Mouse (Mus musculus) embryonic facial prominence, embryonic 12.5 days (tissue): Measurements from ENCODE around the gene Arpc3. TPM values are rescaled to one million over a fixed set of nuclear protein-coding genes. Genes with fewer than 3 reads are reported as not detected.
"Not testable (repeated sequence)": the region's sequence is repeated elsewhere in the genome, so short reads cannot be mapped to it uniquely, and the experiment has no call there.

Experiments used
- ATAC-seq: fragments of 200-750 bp; cut with Nextera tagmentation; 2 replicates; pipeline ENCODE4 v1.8.0; 2017; ENCODE audit not compliant: insufficient number of reproducible peaks, insufficient read depth, low FRiP score, low TSS enrichment
- H3K27ac ChIP-seq: fragments of 300-500 bp; sonication (generic); 2 replicates; pipeline ENCODE4 v1.5.1; 2016; ENCODE audit warnings: mild to moderate bottlenecking
- H3K27me3 ChIP-seq: fragments of 300-500 bp; sonication (generic); 2 replicates; pipeline ENCODE4 v1.6.1; 2016; ENCODE audit warnings: mild to moderate bottlenecking, moderate library complexity
- H3K36me3 ChIP-seq: fragments of 300-500 bp; sonication (generic); 2 replicates; pipeline ENCODE4 v1.6.1; 2016; ENCODE audit warnings: mild to moderate bottlenecking
- H3K4me1 ChIP-seq: fragments of 300-500 bp; sonication (generic); 2 replicates; pipeline ENCODE4 v1.6.1; 2016
- H3K4me2 ChIP-seq: fragments of 300-500 bp; sonication (generic); replicated peaks from 2 replicates; pipeline ENCODE4 v1.6.1; 2016; ENCODE audit warnings: mild to moderate bottlenecking, moderate library complexity
- H3K4me3 ChIP-seq: fragments of 300-500 bp; sonication (generic); 2 replicates; pipeline ENCODE4 v1.5.1; 2016; ENCODE audit warnings: mild to moderate bottlenecking
- H3K9ac ChIP-seq: fragments of 300-500 bp; sonication (generic); 2 replicates; pipeline ENCODE4 v1.6.1; 2016; ENCODE audit warnings: mild to moderate bottlenecking, moderate library complexity
- H3K9me3 ChIP-seq: fragments of 300-500 bp; sonication (generic); 2 replicates; pipeline ENCODE4 v1.6.1; 2016; ENCODE audit warnings: mild to moderate bottlenecking, moderate library complexity
- WGBS: fragments of 180-500 bp; shearing (Covaris S2); methylation state at CpG from one replicate; pipeline ENCODE4 v1.1.7; 2016; 5-methylcytosine and 5-hydroxymethylcytosine counted together
- polyA plus RNA-seq: library from polyadenylated mRNA; unstranded; fragments of >200 nt; fragmentation: Nextera tagmentation; extraction: Ambion mirVana; gene quantifications from 2 replicates; pipeline ENCODE4 v1.2.1, GENCODE M21; 2016

Arpc3 gene
- polyA plus RNA-seq, 1 experiment from 2014 or later, result 88.9 TPM

DNA sequence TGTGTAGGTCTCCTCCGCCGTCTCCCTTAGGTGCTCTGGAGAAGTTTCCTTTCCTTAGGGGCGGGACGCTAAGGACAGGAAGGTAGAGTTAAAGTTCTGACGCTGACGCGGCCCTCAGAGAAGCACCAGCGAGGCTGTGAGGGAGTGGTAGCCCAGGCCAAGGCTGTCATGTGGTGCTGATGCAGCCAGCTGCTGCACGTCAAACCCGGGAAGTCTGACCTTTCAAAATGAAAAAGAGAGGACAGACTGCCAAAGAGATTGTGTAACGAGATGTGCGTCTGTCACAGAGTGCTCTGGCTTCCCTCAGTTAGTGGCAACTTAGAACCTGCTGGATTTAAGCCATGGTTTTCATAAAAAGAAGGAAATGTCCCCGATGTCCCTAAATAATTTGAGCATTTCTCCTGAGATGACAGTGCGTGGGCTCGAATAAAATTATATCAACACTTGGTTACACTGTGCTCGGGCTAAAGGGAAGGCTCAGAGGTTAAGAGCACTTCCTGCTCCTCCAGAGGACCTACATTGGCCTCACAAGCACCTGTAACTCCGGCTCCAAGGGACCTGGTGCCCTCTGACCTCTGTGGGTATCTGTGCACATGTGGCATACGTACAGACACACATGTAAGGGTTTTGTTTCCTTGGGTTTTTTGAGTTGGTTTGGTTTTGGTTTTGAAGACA, 9.1 kb downstream of the Arpc3 start:
- no peak overlapping the region for H3K4me2 ChIP-seq
- no peak overlapping the region for H3K9ac ChIP-seq
- H3K27me3 ChIP-seq, result no peaks in the 10 kb centered on the region
- WGBS, result 82% methylated on average over 18 of the region's 18 CpGs
- H3K4me3 ChIP-seq, result no peak overlapping the region
- peaks cover 72% of the 10 kb centered on the region for H3K36me3 ChIP-seq
- no peaks in the 10 kb centered on the region for H3K4me1 ChIP-seq
- no peak overlapping the region for H3K27ac ChIP-seq
- no peak for ATAC-seq
- H3K9me3 ChIP-seq, result no peaks in the 10 kb centered on the region

DNA sequence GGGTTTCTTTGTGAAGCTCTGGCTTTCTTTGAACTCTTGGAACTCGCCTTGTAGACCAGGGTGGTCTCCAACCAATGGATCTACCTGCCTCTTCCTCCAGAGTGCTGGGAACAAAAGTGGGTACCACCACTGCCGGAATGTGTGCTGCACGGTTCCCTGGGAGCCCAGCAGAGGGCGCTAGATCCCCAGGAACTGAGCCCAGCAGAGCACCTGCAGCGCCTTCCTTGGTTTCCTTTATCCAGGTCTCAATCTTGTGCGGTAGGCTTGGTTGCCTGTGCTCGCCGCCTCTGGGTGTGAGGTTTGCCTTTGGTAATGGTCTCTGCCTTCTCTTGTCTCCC, 9.6 kb downstream of the Arpc3 start:
- Histone ChIP-seq H3K9me3 (no peaks in the 10 kb centered on the region), H3K4me2 (no peak overlapping the region), H3K9ac (no peak overlapping the region), H3K4me3 (no peak overlapping the region), H3K36me3 (peaks cover 77% of the 10 kb centered on the region), H3K27me3 (no peaks in the 10 kb centered on the region), H3K4me1 (no peaks in the 10 kb centered on the region), H3K27ac (no peak overlapping the region)
- ATAC-seq, result no peak
- WGBS, result 22% methylated on average over 8 of the region's 8 CpGs

DNA sequence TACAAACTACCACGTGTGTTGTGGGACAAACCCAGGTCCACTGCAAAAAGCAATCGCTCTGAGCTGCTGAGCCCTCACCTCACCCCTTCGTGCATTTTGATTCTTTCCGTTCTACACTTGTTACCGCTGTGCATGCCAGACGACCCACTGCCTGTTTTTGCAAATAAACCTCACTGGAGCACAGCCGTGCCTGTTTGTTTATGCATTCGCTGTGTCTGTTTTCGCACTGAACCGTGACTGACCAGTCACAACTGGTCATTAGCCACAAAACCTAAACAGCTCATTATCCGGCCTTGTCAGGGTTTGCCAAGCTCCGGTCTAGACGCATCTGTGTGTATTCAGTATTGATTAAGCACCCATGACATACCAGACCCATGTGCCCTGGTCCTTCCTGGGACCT, 10.5 kb downstream of the Arpc3 start:
- no peak for ATAC-seq
- Histone ChIP-seq H3K36me3 (peaks cover 80% of the 10 kb centered on the region), H3K27ac (no peak overlapping the region), H3K9me3 (no peaks in the 10 kb centered on the region), H3K4me3 (no peak overlapping the region), H3K9ac (no peak overlapping the region), H3K27me3 (no peaks in the 10 kb centered on the region), H3K4me2 (no peak overlapping the region), H3K4me1 (no peaks in the 10 kb centered on the region)
- WGBS, result 89% methylated on average over 13 of the region's 13 CpGs

DNA sequence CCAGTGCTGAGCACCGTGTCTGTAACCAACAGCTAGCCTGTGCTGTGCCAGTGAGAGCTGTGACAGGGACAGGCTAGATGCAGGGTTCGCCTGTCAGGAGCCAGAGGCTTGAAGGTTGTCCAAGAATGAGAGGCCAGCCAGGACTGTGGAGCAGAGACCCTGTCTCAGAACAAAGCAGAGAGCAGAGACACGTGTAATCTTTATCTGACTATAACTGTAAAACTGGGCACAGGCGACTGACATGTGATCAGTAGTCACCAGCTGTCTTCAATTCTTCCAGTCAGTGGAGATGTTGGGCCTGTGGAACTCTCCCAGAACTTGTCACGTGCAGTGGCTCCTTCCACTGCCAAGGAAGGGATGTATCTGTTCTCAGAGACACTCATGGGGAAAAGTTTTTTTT, 11.1 kb downstream of the Arpc3 start:
- no peaks in the 10 kb centered on the region for H3K27me3 ChIP-seq
- no peak overlapping the region for H3K27ac ChIP-seq
- no peak overlapping the region for H3K4me2 ChIP-seq
- WGBS, result 81% methylated on average over 5 of the region's 5 CpGs
- no peak overlapping the region for H3K4me3 ChIP-seq
- no peaks in the 10 kb centered on the region for H3K4me1 ChIP-seq
- H3K9me3 ChIP-seq, result no peaks in the 10 kb centered on the region
- H3K9ac ChIP-seq, result no peak overlapping the region
- H3K36me3 ChIP-seq, result peaks cover 79% of the 10 kb centered on the region
- ATAC-seq, result no peak

DNA sequence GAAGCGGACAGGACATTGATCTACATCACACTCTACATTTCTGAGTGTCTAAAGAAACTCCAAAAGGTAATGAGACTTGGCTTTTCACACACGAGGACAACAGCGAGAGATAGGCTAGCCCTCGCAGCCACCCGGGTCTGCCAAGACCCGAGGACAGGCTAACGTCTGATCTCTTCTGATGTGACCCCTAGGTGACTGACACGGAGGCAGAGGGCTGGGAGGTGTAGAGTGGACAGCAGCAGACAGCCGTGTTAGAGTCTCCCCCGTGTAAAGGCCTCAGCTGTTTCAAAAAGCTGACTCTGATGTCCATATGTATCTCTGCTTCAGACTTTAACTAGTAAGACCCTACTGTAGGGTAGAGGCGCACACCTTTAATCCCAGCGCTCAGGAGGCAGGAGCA, 11.7 kb downstream of the Arpc3 start:
- Histone ChIP-seq H3K9me3 (no peaks in the 10 kb centered on the region), H3K4me2 (no peak overlapping the region), H3K27me3 (no peaks in the 10 kb centered on the region), H3K9ac (no peak overlapping the region), H3K4me3 (no peak overlapping the region), H3K27ac (no peak overlapping the region), H3K4me1 (no peaks in the 10 kb centered on the region), H3K36me3 (peaks cover 76% of the 10 kb centered on the region)
- WGBS, result 93% methylated on average over 12 of the region's 12 CpGs
- ATAC-seq, result no peak

DNA sequence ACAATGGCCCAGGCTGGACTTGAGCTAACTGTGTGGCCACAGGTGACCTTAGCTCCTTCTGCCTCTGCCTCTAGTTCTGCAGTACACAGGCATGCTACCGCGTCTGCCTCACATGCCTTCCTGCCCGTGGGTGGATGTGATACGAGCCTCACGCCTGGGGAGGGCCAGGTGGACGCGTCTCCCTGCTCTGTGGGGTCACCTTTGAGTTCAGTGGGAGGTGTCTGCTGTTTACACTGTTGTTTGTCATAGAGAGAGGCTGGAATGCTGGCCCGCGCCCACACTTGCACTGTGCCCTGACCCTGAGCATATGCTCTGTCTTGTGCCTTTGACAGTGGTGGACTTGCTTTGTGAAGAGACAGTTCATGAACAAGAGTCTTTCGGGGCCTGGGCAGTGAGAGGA, 13.9 kb downstream of the Arpc3 start:
- Histone ChIP-seq H3K27ac (no peak overlapping the region), H3K4me2 (no peak overlapping the region), H3K4me3 (no peak overlapping the region), H3K9me3 (no peaks in the 10 kb centered on the region), H3K9ac (no peak overlapping the region), H3K36me3 (peaks cover 67% of the 10 kb centered on the region), H3K4me1 (no peaks in the 10 kb centered on the region), H3K27me3 (no peaks in the 10 kb centered on the region)
- WGBS, result 97% methylated on average over 10 of the region's 10 CpGs
- no peak for ATAC-seq

DNA sequence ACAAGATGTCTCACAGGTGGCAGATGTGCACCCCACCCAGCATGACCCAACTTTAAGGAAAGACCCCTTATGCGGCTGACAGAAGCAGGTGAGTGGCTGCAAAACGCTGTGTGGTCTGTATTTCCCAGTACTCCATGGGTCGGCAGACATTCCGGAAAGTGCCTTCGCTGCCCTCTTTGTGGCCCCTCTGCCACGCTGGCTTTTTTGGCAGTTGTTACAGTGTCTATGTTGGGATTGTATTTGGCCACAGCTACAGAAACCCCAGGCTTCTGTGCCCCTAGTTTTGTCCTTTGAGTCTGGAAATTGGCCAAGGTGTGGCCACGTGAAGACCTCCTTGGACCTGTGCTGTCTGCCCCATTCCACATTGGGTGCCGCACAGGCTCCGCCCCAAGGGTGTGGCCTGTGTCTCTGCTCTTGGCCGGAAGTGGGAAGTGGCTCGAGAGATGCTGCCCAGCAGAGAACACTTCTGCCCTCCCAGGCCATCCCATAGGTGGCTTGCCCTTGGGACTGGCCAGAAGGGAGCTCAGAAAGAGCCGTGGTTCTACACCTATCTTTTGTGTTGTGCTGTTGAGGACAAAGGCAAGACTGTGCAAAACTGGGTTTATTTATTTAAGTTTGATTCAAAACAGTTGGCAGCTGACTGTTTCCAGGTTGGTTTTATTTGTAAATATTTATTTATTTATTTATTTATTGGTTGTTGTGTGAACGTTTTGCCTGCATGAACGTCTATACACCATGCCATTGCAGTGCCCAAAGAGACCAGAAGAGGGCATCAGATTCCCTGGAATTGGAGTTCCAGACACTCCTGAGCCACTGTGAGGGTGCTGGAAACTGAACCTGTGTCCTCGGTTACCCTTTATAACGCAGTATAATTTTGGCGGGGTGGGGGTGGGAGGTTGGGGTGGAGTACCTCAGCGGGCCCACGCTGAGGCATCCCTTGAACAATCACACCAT, 18.3 kb downstream of the Arpc3 start:
- Histone ChIP-seq H3K27me3 (no peaks in the 10 kb centered on the region), H3K4me3 (no peak overlapping the region), H3K4me1 (no peaks in the 10 kb centered on the region), H3K9me3 (no peaks in the 10 kb centered on the region), H3K27ac (no peak overlapping the region), H3K9ac (no peak overlapping the region), H3K4me2 (no peak overlapping the region), H3K36me3 (peaks cover 34% of the 10 kb centered on the region)
- 84% methylated on average over 19 of the region's 19 CpGs for WGBS
- no peak for ATAC-seq

DNA sequence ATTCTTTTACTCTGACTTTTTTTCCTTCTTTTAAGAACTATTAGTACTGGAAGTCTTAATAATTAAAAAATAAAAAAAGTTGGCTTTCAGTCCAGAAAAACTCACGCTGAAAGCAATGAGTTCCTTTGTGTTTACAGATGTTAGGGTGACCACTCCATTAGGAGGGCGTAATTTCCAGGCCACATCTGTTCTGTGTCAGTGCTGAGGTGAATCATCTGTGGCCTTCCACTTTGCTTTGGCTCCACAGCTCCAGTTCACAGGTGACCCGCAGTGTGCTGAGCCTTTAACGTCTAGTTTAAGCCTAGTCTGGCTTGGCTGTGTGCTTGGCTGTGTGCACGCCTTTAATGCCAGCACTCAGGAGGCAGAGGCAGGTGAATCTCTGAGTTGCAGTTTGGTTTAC, 20.2 kb downstream of the Arpc3 start:
- no peak overlapping the region for H3K4me2 ChIP-seq
- no peaks in the 10 kb centered on the region for H3K4me1 ChIP-seq
- no peaks in the 10 kb centered on the region for H3K27me3 ChIP-seq
- WGBS, result 71% methylated on average over 5 of the region's 5 CpGs
- H3K36me3 ChIP-seq, result peaks cover 15% of the 10 kb centered on the region
- H3K9ac ChIP-seq, result no peak overlapping the region
- no peak for ATAC-seq
- no peak overlapping the region for H3K4me3 ChIP-seq
- H3K27ac ChIP-seq, result no peak overlapping the region
- no peaks in the 10 kb centered on the region for H3K9me3 ChIP-seq

DNA sequence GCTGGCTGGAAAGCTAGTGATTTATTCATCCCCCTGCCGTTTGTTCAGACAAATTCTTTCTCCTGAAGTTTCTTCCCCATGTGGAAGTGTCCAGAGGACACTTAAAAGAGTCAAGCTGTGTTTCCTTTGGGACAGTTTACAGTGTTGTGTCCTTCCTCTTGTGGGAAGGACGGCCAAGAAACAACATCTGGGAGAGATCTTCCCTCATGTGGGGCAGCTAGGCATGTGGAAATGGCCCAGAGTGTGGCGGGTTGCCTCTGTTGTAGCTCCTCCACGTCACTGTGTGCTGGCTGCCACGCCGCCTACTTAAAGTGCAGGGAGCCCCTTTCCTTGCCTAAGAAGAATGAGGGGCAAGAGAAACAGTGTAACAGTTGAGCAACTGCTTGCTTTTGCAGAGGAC, 21.1 kb downstream of the Arpc3 start:
- ATAC-seq, result no peak
- WGBS, result 58% methylated on average over 6 of the region's 6 CpGs
- no peaks in the 10 kb centered on the region for H3K27me3 ChIP-seq
- no peaks in the 10 kb centered on the region for H3K9me3 ChIP-seq
- no peak overlapping the region for H3K9ac ChIP-seq
- H3K4me1 ChIP-seq, result no peaks in the 10 kb centered on the region
- no peak overlapping the region for H3K4me2 ChIP-seq
- no peak overlapping the region for H3K4me3 ChIP-seq
- H3K36me3 ChIP-seq, result peaks cover 7% of the 10 kb centered on the region; the same call in 1 of the 2 replicates
- no peak overlapping the region for H3K27ac ChIP-seq

DNA sequence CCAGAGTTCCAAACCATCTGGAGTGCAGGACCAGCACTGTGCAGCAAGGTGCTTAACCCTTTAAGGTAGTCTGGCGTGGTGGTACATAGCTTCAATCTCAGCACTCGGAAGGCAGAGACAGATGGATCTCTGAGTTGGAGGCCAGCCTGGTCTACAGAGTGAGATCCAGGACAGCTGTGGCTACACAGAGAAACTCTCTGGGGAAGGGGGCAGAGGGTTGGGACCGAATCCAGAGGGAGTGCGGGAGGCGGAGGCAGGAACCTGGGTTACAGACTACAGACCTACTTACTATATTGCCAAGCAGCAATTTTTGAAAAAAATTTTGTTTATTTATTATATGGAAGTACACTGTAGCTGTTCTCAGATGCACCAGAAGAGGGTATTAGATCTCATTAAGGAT, 22.7 kb downstream of the Arpc3 start:
- 92% methylated on average over 5 of the region's 5 CpGs for whole genome bisulfite sequencing
- H3K27me3 ChIP-seq, result no peaks in the 10 kb centered on the region
- peaks cover 7% of the 10 kb centered on the region; the same call in 1 of the 2 replicates for H3K36me3 ChIP-seq
- H3K9ac ChIP-seq, result no peak overlapping the region
- ATAC-seq, result no peak
- H3K4me1 ChIP-seq, result no peaks in the 10 kb centered on the region
- H3K4me3 ChIP-seq, result no peak overlapping the region
- H3K9me3 ChIP-seq, result no peaks in the 10 kb centered on the region
- H3K27ac ChIP-seq, result no peak overlapping the region
- H3K4me2 ChIP-seq, result no peak overlapping the region

DNA sequence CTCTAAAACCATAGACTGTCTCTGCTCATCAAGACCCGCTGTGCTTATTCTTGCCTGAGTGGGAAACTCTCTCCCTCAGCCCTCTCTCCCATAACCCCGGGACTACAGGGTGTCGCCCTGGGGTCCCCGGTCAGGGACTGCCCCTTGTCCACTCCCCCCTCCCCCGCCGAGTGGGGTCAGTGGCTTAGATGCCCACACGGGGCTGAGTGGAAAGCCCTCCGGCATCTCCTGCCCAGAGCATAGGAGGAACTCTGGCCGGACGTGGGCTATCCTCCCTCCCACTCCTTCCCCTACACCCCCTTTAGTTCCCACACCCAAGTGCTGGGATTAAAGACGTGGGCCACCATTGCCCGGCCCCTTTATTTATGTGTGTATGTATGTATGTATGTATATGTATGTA, 23.8 kb downstream of the Arpc3 start:
- no peaks in the 10 kb centered on the region for H3K27me3 ChIP-seq
- H3K9me3 ChIP-seq, result no peaks in the 10 kb centered on the region
- H3K9ac ChIP-seq, result no peak overlapping the region
- no peak overlapping the region for H3K27ac ChIP-seq
- no peaks in the 10 kb centered on the region for H3K4me1 ChIP-seq
- 0 out of 2 replicates have a peak, but pooled peaks cover under 1% of the 10 kb centered on the region for H3K36me3 ChIP-seq
- H3K4me2 ChIP-seq, result no peak overlapping the region
- 85% methylated on average over 12 of the region's 12 CpGs for WGBS
- no peak overlapping the region for H3K4me3 ChIP-seq
- ATAC-seq, result no peak

DNA sequence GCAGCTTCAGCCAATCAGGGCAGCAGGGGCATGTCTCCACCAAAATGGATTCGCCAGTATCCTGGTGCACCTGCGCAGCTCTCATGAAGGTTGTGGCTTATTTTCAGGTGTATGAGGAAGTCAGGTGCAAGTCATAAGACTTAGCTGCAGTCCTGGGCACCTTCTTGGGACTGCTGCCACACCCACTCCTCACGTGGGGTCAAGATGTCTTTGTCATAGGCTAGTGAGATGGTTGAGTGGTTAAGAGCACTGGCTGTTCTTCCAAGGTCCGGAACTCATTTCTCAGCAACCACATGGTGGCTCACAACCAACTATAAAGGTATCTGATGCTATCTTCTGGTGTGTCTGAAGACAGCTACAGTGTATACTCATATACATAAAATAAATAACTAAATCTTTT, 29.0 kb downstream of the Arpc3 start:
- ATAC-seq, H3K27me3 ChIP-seq, H3K27ac ChIP-seq, H3K4me3 ChIP-seq, H3K4me2 ChIP-seq, H3K36me3 ChIP-seq, H3K9ac ChIP-seq, H3K9me3 ChIP-seq: not testable (repeated sequence)
- WGBS, result 65% methylated on average over 4 of the region's 4 CpGs
- peaks cover 16% of the 10 kb centered on the region for H3K4me1 ChIP-seq
